Comparison of ENCODE assay signal across 24 mouse cellular contexts in genomic region chr9:101100163-101100562, GRCm38 (mm10). TPM values are rescaled to one million over a fixed set of nuclear protein-coding genes. Genes with fewer than 3 reads are reported as not detected.
DNase-seq lines count a peak whose midpoint lies in the region; ATAC-seq and TF ChIP-seq lines count a peak whose summit lies in the region.
"Had no signal": no experiment of that assay in that cellular context is flagged by ENCODE, and none has a peak within 500 bp of the region (broad histone marks: within the 10 kb centered on the region; RNA-seq: fewer than 3 reads in every experiment).

No protein-coding gene starts in this region.

- TF ChIP-seq CTCF in midbrain, postnatal 0 days (IDR thresholded peaks at IDR 0.05), result no peak
- TF ChIP-seq CTCF in G1E (IDR thresholded peaks at IDR 0.05; ENCODE audit: low read depth, low read length), result no peak

- H3K4me1 ChIP-seq in midbrain, embryonic 11.5 days (ENCODE audit: control insufficient read depth, insufficient read depth, low read length), result no peaks in the 10 kb centered on the region
- no peaks in the 10 kb centered on the region for H3K4me1 ChIP-seq in midbrain, postnatal 0 days (ENCODE audit: insufficient read depth, low read length)
- H3K4me1 ChIP-seq in G1E (ENCODE audit: insufficient read depth, low read depth, low read length), result peaks cover 36% of the 10 kb centered on the region
- peaks cover 15% of the 10 kb centered on the region for H3K4me1 ChIP-seq in heart, embryonic 12.5 days (replicated peaks)
- H3K4me1 ChIP-seq: embryonic facial prominence, embryonic 10.5 days; embryonic facial prominence, embryonic 12.5 days; forebrain, embryonic 13.5 days; forebrain, embryonic 15.5 days had no signal

- H3K4me3 ChIP-seq in midbrain, embryonic 11.5 days (ENCODE audit: low read depth, low read length), result no peak overlapping the region
- H3K4me3 ChIP-seq in midbrain, postnatal 0 days (ENCODE audit: low read depth, low read length), result no peak overlapping the region
- H3K4me3 ChIP-seq in G1E (ENCODE audit: low read depth, low read length), result no peak overlapping the region
- H3K4me3 ChIP-seq in heart, embryonic 12.5 days, result no peak overlapping the region
- H3K4me3 ChIP-seq: embryonic facial prominence, embryonic 10.5 days; embryonic facial prominence, embryonic 12.5 days; forebrain, embryonic 13.5 days; forebrain, embryonic 15.5 days had no signal

- H3K9me3 ChIP-seq in midbrain, embryonic 11.5 days (ENCODE audit: control insufficient read depth, low read length), result peaks cover 8% of the 10 kb centered on the region
- H3K9me3 ChIP-seq in midbrain, postnatal 0 days (ENCODE audit: low read length), result no peaks in the 10 kb centered on the region
- H3K9me3 ChIP-seq in G1E (replicated peaks), result peaks cover 3% of the 10 kb centered on the region
- peaks cover 3% of the 10 kb centered on the region; the same call in 1 of the 2 replicates for H3K9me3 ChIP-seq in heart, embryonic 12.5 days (replicated peaks)
- H3K9me3 ChIP-seq: embryonic facial prominence, embryonic 12.5 days; forebrain, embryonic 15.5 days had no signal

- DNase-seq in midbrain, embryonic 11.5 days (ENCODE audit: low spot score, missing footprints), result peak; percentile 17
- no peak for DNase-seq in midbrain, postnatal 0 days (ENCODE audit: low spot score)
- no peak for DNase-seq in G1E (ENCODE audit: low spot score)
- DNase-seq in cerebellum, postnatal 14 days, result no peak
- DNase-seq in thymus, postnatal 10 days (ENCODE audit: low spot score in 2 of 2), result no peak
- DNase-seq: adrenal gland, adult 8-10 months; adrenal gland, postnatal 14 days; adrenal gland, postnatal 36 days; B cell, adult 2 months; cerebellum, adult 11-12 months; cerebellum, adult 2 months; cerebellum, adult 9-10 months; cerebellum, postnatal 10 days; cerebellum, postnatal 36 days; forebrain, postnatal 0 days had no signal

- H3K36me3 ChIP-seq in midbrain, embryonic 11.5 days (ENCODE audit: control insufficient read depth, insufficient read depth, low read length), result 0 out of 2 replicates have a peak, but pooled peaks cover 2% of the 10 kb centered on the region
- peaks cover 14% of the 10 kb centered on the region; the same call in 1 of the 2 replicates for H3K36me3 ChIP-seq in midbrain, postnatal 0 days (ENCODE audit: insufficient read depth, low read length)
- H3K36me3 ChIP-seq in G1E (replicated peaks), result peaks cover 55% of the 10 kb centered on the region
- peaks cover 33% of the 10 kb centered on the region for H3K36me3 ChIP-seq in heart, embryonic 12.5 days

- ATAC-seq in midbrain, embryonic 11.5 days (ENCODE audit: low FRiP score), result no peak
- ATAC-seq in midbrain, postnatal 0 days (ENCODE audit: low FRiP score), result no peak
- peak; percentile 31; the same call in 1 of the 2 replicates for ATAC-seq in G1E (ENCODE audit: extremely low read depth, insufficient number of reproducible peaks, low FRiP score, poor library complexity, severe bottlenecking)
- peak; percentile 33; the same call in 1 of the 2 replicates for ATAC-seq in common myeloid progenitor, adult 5-6 weeks (replicated peaks; ENCODE audit: low read depth, poor library complexity, severe bottlenecking)
- peak; percentile 35; the same call in 1 of the 2 replicates for ATAC-seq in megakaryocyte progenitor cell, adult 5-6 weeks (replicated peaks; ENCODE audit: poor library complexity)
- no peak for ATAC-seq in heart, embryonic 12.5 days (ENCODE audit: insufficient number of reproducible peaks, low FRiP score)
- ATAC-seq: forebrain, embryonic 13.5 days; forebrain, embryonic 15.5 days; forebrain, postnatal 0 days; Patski had no signal

- no peak overlapping the region for H3K4me2 ChIP-seq in midbrain, embryonic 11.5 days
- no peak overlapping the region for H3K4me2 ChIP-seq in midbrain, postnatal 0 days (ENCODE audit: low read depth, low read length, poor library complexity, severe bottlenecking)
- no peak overlapping the region for H3K4me2 ChIP-seq in heart, embryonic 12.5 days
- H3K4me2 ChIP-seq: embryonic facial prominence, embryonic 12.5 days; forebrain, embryonic 13.5 days; forebrain, embryonic 15.5 days had no signal

- no peaks in the 10 kb centered on the region for H3K27me3 ChIP-seq in midbrain, embryonic 11.5 days (ENCODE audit: control insufficient read depth, insufficient read depth, low read length)
- no peaks in the 10 kb centered on the region for H3K27me3 ChIP-seq in midbrain, postnatal 0 days (ENCODE audit: insufficient read depth, low read length)
- no peaks in the 10 kb centered on the region for H3K27me3 ChIP-seq in G1E (ENCODE audit: insufficient read depth, low read length)
- no peaks in the 10 kb centered on the region for H3K27me3 ChIP-seq in heart, embryonic 12.5 days (replicated peaks)
- H3K27me3 ChIP-seq: CH12.LX; embryonic facial prominence, embryonic 12.5 days; forebrain, embryonic 13.5 days; forebrain, embryonic 15.5 days; Patski had no signal

- no peak overlapping the region for H3K27ac ChIP-seq in midbrain, embryonic 11.5 days (ENCODE audit: low read depth, low read length)
- H3K27ac ChIP-seq in midbrain, postnatal 0 days (ENCODE audit: low read depth, low read length), result no peak overlapping the region
- no peak overlapping the region for H3K27ac ChIP-seq in heart, embryonic 12.5 days (ENCODE audit: poor library complexity, severe bottlenecking)
- H3K27ac ChIP-seq: embryonic facial prominence, embryonic 10.5 days; embryonic facial prominence, embryonic 12.5 days; forebrain, embryonic 13.5 days; forebrain, embryonic 15.5 days had no signal

- 89% methylated on average over 3 of the region's 3 CpGs for WGBS in midbrain, embryonic 11.5 days
- WGBS in midbrain, postnatal 0 days, result 98% methylated on average over 3 of the region's 3 CpGs
- 72% methylated on average over 3 of the region's 3 CpGs for WGBS in heart, embryonic 12.5 days

- H3K9ac ChIP-seq in midbrain, embryonic 11.5 days (ENCODE audit: low read length), result no peak overlapping the region
- no peak overlapping the region for H3K9ac ChIP-seq in midbrain, postnatal 0 days (replicated peaks; ENCODE audit: low read length, poor library complexity, severe bottlenecking)
- no peak overlapping the region for H3K9ac ChIP-seq in heart, embryonic 12.5 days
- H3K9ac ChIP-seq: embryonic facial prominence, embryonic 12.5 days; forebrain, embryonic 13.5 days; forebrain, embryonic 15.5 days; forebrain, postnatal 0 days had no signal

RNA-seq across cellular contexts. Expression of gene Msl2, which starts 26.3 kb away (rescaled TPM):
- polyA plus RNA-seq in midbrain, embryonic 11.5 days (2014; fragmentation: Nextera tagmentation; extraction: Ambion mirVana), result 5.6 and 6.0 TPM in 2 replicates
- total RNA-seq in midbrain, postnatal 0 days (2014; rRNA removed), result 38.5 and 42.0 TPM in 2 replicates
- 3.3 and 4.1 TPM in 2 replicates for polyA plus RNA-seq in midbrain, postnatal 0 days (2015; fragmentation: Nextera tagmentation; extraction: Ambion mirVana)
- total RNA-seq in G1E (2014; fragmentation: Nextera tagmentation) (111 and 126 TPM in 2 replicates), G1E (2017) (29.1 and 29.6 TPM in 2 replicates)
- polyA plus RNA-seq in G1E (2012), result 21.7 and 24.9 TPM in 2 replicates
- 55.4 and 75.5 TPM in 2 replicates for total RNA-seq in common myeloid progenitor, adult 5-6 weeks (2017)
- 94.2 and 94.6 TPM in 2 replicates for total RNA-seq in megakaryocyte progenitor cell, adult 5-6 weeks (2015)
- 37.1 and 45.2 TPM in 2 replicates for total RNA-seq in megakaryocyte progenitor cell, adult 5-6 weeks (2017)
- polyA plus RNA-seq in heart, embryonic 12.5 days (2016; fragmentation: Nextera tagmentation; extraction: Ambion mirVana), result 5.3 and 6.0 TPM in 2 replicates

Comparison
In these comparisons a context has a peak if more than half of its experiments do, and no peak if none do; other contexts are left out.
1. ATAC-seq: peak in G1E (single experiment), common myeloid progenitor, adult 5-6 weeks (single experiment) and megakaryocyte progenitor cell, adult 5-6 weeks (single experiment); none in midbrain, embryonic 11.5 days (single experiment), midbrain, postnatal 0 days (single experiment) and heart, embryonic 12.5 days (single experiment).